Mouse (Mus musculus) embryonic stem cell, embryonic (primary cell): ENCODE results near the gene Kmt2b.

Experiments
- CTCF ChIA-PET, 4 experiments: fragments of 300-600 bp in 2 of 4; fragments of 350-600 bp in 2 of 4; sonication (Branson Sonifier 250); formaldehyde crosslinking; loops; one replicate each; lab custom pipeline; 2022; ENCODE audit warnings: inconsistent platforms in 2 of 4; lab: Charles Lee
- POLR2A ChIA-PET, 4 experiments: fragments of 300-600 bp in 2 of 4; fragments of 350-600 bp in 2 of 4; sonication (Branson Sonifier 250); formaldehyde crosslinking; loops; one replicate each; lab custom pipeline; 2022; ENCODE audit warnings: antibody characterized with exemption in 4 of 4, inconsistent platforms in 1 of 4; lab: Charles Lee

The Kmt2b gene

DNA sequence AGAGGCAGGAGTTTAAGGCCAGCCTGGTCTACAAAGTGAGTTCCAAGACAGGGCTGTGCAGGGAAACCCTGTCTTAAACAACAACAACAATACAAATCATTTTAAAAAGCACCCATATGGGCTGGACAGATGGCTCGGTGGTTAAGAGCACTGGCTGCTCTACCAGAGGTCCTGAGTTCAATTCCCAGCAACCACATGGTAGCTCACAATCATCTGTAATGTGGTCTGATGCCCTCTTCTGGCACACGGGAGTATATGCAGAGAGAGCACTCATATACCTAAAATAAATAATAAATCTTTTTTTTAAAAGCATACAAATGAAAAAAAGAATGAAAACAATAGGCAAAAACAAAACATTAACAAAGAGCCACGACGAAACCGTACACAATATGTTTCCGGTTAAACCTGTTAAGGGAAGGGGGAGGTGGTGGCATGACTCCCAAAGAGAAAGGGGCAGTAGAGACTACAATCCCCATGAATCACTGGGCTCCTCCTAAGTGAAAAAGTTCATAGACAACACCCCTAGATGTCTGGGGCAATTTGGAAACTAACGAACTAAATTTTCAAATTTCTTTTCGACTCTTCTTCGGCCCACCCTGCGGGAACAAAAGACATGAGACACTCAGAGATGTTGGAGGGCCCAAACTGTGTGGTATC lies 37.0 kb downstream of the Kmt2b start:
- POLR2A ChIA-PET: interaction anchor here in 3 of 4 experiments (0.6 to 3.1 kb wide), 48 partner anchors 8 to 918 kb away, joined by 3 to 32 read pairs (median 4); partner anchors contain the start of genes Gm49396 (in 2 of the 3), Psenen (in 2 of the 3), U2af1l4 (in 2 of the 3) and Wdr62 (in 2 of the 3)

DNA sequence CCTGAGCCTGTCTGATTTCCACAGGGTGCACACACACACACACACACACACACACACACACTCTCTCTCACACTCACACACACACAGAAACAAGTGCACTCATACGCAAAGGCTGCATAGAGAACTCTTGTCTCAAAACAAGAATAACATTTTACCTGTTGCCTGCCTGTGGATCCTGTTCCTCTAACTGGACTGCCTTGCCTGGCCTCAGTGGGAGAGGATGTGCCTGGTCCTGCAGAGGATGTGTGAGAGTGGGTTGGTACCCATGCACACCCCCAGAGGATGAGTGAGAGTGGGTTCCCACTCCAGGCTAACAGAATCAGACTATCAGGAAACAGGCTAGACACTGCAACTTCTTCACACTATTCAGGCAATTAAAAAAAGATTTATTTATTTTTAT lies 37.9 kb downstream of the Kmt2b start:
- POLR2A ChIA-PET: interaction anchor here in 3 of 4 experiments (0.6 to 3.1 kb wide), 5 partner anchors 9 to 918 kb away, joined by 3 to 21 read pairs (median 3); partner anchors contain the start of gene Lin37 (in 1 of the 3)
- CTCF ChIA-PET: interaction anchor here in 1 of 4 experiments (1.0 to 2.7 kb wide), 3 partner anchors 57 to 204 kb away, joined by 3 to 14 read pairs (median 4); no protein-coding TSS in a partner anchor

More for the DNA sequence above, 37.0 kb downstream of the Kmt2b start:
- CTCF ChIA-PET: interaction anchor here in 3 of 4 experiments (0.6 to 2.8 kb wide), 14 partner anchors 12 to 245 kb away, joined by 3 to 14 read pairs (median 4); no protein-coding TSS in a partner anchor

DNA sequence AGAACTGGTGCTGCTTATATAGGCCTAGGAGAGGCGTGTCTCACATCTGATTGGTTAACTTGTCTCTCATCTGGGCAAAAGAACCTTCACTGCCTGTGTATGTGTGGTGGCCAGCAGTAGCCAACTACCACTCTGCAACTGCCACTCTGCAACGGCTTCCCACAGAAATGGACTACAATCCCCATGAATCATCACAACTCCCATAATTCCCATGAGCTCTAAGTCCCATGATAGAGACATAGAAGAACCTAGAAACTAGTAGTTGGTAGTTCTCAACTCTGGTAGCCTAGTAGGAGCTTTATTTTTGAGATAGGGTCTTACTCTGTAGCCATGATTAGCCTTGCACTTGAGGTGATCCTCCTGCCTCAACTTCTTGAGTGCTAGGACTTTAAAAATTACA lies 38.6 kb downstream of the Kmt2b start:
- CTCF ChIA-PET: interaction anchor here in 2 of 4 experiments (0.6 to 1.7 kb wide), 2 partner anchors 35 to 58 kb away, joined by 3 to 4 read pairs; no protein-coding TSS in a partner anchor

DNA sequence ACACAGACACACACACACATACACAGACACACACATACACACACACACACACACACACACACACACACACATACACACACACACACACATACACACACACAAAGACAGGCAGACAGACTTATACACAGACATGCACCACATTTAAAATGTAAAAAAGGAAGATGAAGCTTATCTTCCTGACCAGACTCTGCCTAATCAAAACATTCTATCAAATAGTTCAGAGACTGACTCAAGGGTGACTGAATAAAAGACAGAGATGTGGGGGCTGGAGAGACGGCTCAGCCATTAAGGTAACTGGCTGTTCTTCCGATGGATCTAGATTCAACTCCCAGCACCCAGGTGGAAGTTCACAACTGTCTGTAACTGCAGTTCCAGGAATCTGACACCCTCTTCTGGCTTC lies 44.2 kb downstream of the Kmt2b start:
- POLR2A ChIA-PET: interaction anchor here in 1 of 4 experiments (2.2 kb wide), 1 partner anchor 8 kb away, joined by 7 read pairs; the partner anchor contains the start of genes Hspb6 and Proser3
- CTCF ChIA-PET: no interaction called here

More for the DNA sequence above, 38.6 kb downstream of the Kmt2b start:
- POLR2A ChIA-PET: interaction anchor here in 2 of 4 experiments (0.7 to 1.6 kb wide), 3 partner anchors 8 to 196 kb away, joined by 3 read pairs; partner anchors contain the start of gene Kmt2b (in 1 of the 2)

DNA sequence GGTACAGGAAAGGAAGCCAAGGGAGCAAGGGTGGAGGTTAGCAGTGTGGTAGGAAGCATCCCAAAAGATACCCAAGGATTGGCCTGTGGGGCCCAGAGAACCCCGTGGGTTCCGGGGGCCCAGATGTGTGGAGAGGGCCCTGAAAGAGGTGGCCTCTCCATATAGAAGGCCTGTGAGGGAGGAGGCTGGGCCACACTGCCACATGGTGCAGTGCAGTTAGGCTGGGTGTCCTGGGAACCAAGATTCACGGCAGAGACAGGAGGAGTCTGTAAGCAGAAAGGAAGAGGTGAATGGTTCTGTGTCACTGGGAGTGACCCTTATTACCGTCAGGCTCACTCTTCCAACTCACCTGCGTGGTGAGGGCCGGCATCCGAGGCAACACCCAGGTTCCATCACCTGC lies 48.0 kb downstream of the Kmt2b start:
- CTCF ChIA-PET: interaction anchor here in 2 of 4 experiments (0.9 to 1.3 kb wide), 2 partner anchors 13 to 48 kb away, joined by 3 read pairs; partner anchors contain the start of gene Prodh2 (in 1 of the 2)

DNA sequence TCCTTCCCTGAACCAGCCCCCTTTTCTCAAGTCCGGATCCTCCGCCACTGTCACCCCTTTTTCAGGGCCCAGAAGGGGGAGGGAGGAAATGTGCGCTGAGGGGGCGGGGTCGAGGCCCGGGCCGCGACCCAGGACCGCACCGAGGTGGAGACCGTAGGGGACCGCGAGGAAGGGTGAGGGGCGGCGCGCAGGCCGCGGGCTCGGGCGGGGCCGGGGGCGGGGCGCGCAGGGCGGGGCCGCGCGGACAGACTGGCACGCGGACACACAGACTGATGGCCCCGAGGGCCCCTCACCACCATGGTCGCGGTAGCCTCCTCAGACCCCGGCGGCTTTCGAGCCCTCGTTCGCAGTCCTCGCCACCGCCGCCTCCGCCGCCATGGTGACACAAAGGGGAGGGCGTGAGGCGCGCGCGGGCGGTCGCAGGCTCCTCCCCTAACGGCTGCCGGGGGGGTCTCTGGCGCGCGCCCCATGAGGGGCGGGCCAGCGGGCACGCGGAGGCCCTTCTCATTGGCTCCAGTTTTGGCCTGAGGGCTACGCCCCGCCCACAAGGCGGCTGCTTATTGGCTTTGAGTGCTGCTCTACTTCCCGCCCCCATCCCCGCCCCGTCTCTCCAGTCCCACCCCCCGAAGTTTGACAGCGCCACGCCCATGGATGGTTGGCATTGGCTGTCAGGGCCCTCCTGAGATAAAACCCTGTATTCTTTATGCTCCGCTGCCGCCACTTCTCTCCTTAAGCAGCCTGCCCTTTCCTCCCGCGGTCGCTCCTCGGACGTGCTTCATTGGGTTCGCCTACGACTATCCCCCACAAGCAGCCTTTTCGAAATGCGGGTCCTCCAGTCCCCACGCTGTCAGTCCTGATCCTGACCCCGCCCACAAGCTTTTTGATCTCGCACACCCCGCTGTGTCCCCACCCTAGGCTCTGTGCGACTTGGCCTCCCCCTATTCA lies 53.6 kb downstream of the Kmt2b start, which contains the start of gene Arhgap33:
Gene Arhgap33, minus strand, starts transcription at position 428 of the 945 bp plus-strand sequence.
- ChIA-PET POLR2A (interaction anchor here in 3 of 4 experiments (0.6 to 2.2 kb wide), 10 partner anchors 16 to 254 kb away, joined by 3 to 7 read pairs (median 4); partner anchors contain the start of genes Hspb6 (in 2 of the 3), Proser3 (in 2 of the 3), Gm49396 (in 1 of the 3) and U2af1l4 (in 1 of the 3)), CTCF (interaction anchor here (0.5 to 1.5 kb wide), 5 partner anchors 17 to 422 kb away, joined by 3 to 7 read pairs (median 3); partner anchors contain the start of genes Hspb6 (in 1 of the 4), Prodh2 (in 1 of the 4), Proser3 (in 1 of the 4) and Usf2 (in 1 of the 4))

More for the DNA sequence above, 48.0 kb downstream of the Kmt2b start:
- POLR2A ChIA-PET: interaction anchor here in 3 of 4 experiments (0.6 to 1.9 kb wide), 10 partner anchors 12 to 254 kb away, joined by 3 to 13 read pairs (median 4); partner anchors contain the start of genes Aplp1 (in 1 of the 3), Gm49396 (in 1 of the 3), Hspb6 (in 1 of the 3) and Proser3 (in 1 of the 3)

DNA sequence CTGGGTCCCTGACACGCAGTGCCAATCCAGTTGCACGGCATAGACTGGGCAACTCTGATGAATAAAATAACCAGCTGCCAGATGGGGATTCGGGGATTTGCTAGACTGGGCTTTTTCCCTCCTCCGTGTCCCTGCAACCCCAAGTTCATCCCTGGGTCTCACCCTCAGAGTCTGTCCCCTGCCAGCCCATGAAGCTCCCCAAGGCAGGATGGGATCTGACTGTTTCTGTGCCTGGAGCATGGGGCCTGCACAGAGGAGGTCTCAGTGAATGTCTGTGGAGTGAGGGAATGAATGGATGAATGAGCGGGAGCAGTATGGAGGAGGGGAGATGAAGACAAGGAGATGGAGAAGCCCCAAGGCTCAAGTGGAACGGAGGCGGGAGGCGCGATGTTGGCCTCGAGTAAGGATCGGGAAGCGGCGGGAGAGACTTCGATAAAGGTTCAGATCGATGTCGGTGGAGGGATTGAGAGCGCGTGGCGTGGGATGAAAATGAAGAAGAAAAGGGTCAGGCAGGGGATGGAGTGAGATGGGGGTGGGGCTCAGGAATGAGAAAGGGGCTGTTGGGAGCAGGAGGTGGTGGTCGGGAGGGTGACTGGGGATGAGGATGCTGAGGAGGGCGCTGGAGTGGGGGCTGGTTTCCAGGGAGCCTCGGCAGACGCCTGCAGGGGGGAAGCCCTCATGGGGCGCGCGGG lies 54.4 kb downstream of the Kmt2b start:
- POLR2A ChIA-PET: interaction anchor here (0.6 to 1.6 kb wide), 6 partner anchors 18 to 180 kb away, joined by 3 to 6 read pairs (median 3); partner anchors contain the start of genes Proser3 (in 2 of the 4), Gm49396 (in 1 of the 4), Hspb6 (in 1 of the 4) and U2af1l4 (in 1 of the 4)
- CTCF ChIA-PET: no interaction called here

DNA sequence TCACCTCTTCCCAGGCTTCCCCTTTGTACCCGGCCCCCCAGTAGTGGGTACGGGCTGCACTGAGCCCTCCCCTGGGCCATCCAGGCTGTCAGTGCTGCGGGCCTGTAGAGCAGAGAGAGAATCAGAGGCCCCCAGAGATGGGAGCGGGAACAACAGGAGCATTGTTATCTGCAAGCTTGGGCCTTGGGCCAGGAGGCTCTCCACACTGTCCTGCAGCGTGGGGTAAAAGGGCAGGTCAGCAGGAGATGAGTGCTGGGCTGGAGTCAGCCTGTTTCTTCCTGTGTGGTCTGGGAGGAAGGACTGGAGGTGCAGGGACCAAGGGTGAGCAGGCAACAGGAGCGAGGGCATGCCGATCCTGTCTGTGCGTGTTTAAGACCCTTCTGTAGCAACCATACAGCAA lies 55.6 kb downstream of the Kmt2b start:
- ChIA-PET POLR2A (interaction anchor here in 2 of 4 experiments (0.9 to 1.6 kb wide), 5 partner anchors 9 to 181 kb away, joined by 3 to 6 read pairs (median 3); partner anchors contain the start of genes Gm49396 (in 1 of the 2), Hspb6 (in 1 of the 2), Proser3 (in 1 of the 2) and U2af1l4 (in 1 of the 2)), CTCF (no interaction called here)

DNA sequence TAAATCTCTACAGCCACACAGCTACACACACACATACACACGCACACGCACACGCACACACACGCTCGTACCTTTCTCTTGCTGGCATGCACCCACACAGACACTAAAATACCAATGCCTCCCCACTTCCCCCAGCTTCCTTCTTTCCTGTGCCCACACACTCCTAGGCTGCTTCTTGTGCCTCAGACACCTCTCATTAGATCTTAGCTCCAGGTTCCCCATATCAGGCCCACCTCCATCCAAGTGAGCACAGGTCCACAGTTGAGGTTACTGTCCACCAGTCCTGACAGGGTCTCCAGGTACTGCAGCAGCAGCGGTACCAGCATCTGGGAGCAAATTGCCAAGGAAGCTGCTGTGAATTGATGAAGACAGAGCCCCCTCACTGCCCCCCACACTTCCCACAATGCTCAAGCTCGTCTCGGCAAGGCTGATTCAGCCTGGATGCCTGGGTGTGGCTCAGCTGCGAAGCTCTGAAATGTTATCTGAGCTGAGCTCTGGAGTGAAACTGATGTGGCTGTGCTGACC lies 57.2 kb downstream of the Kmt2b start:
- ChIA-PET CTCF (interaction anchor here in 2 of 4 experiments (0.7 to 1.1 kb wide), 2 partner anchors 26 to 134 kb away, joined by 3 read pairs; partner anchors contain the start of gene Haus5 (in 1 of the 2)), POLR2A (interaction anchor here in 2 of 4 experiments (0.6 to 1.4 kb wide), 4 partner anchors 9 to 168 kb away, joined by 3 to 4 read pairs (median 3); partner anchors contain the start of gene Proser3 (in 1 of the 2))

DNA sequence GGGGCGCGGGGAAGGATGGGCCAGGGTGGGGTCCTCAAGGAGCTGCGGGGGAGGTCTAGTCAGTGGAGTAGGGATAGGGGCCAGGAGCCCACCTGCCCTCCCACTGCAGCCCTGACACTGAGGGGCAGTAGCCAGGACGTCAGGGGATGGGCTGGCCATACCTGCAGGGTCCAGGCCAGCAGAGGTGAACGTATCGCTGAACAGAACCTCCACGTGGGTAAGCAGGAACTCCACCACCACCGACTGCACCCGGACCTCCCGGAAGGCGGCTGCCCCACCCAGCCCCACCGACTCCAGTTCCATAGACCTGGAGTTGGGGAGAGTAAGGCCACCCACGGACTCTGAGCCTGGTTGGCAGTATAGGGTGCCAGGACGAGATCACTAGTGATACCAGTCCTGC lies 61.5 kb downstream of the Kmt2b start:
- ChIA-PET CTCF (interaction anchor here in 3 of 4 experiments (0.6 to 2.2 kb wide), 7 partner anchors 34 to 597 kb away, joined by 3 to 8 read pairs (median 4); partner anchors contain the start of gene Prodh2 (in 1 of the 3)), POLR2A (interaction anchor here in 3 of 4 experiments (0.9 to 2.7 kb wide), 4 partner anchors 9 to 31 kb away, joined by 3 to 11 read pairs (median 6); partner anchors contain the start of gene Proser3 (in 1 of the 3))

DNA sequence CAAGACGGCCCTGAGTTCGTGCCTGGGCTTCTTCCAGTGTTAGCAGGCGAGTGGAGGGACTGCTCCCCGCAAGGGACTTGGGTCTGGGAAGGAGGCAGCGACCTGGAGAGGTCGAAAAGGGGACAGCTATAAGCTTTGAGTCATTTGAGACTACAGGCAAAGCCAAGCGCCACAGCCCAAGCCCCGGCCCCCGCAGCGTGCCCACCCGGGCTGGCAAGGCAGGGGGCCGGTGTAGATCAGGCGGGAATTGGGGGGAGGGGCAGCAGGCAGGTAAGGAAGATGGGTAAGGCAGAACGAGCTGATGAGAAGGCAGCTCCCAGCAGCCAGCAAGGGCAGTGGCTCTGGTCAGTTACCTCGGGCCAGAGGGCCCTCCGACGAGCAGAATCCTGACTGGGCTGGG lies 62.1 kb downstream of the Kmt2b start:
- POLR2A ChIA-PET: interaction anchor here in 3 of 4 experiments (0.9 to 2.7 kb wide), 4 partner anchors 8 to 26 kb away, joined by 3 to 11 read pairs (median 7); partner anchors contain the start of gene Proser3 (in 1 of the 3)

DNA sequence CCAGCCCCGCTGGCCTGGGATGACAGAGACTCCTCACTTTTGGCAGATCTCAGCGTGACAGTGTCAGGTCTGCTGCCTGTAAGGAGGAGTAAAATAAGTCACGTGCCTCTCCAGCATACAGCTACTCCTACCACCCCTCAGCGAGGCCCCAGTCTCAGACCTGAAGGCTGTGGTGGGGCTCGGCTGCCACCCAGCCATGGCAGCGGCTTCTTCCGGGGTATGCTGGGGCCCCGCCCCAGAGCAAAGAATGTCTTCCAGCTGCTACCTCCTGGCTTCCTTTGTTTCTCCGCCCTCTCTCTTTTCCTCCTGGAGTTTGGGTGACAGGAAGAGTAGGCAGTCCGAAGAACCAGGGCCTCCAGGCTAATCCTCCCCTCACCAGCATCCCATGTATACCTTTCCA lies 62.6 kb downstream of the Kmt2b start:
- ChIA-PET CTCF (interaction anchor here in 2 of 4 experiments (0.5 to 2.2 kb wide), 3 partner anchors 33 to 311 kb away, joined by 3 to 8 read pairs (median 3); no protein-coding TSS in a partner anchor), POLR2A (interaction anchor here in 2 of 4 experiments (1.3 to 2.7 kb wide), 4 partner anchors 8 to 21 kb away, joined by 3 to 11 read pairs (median 7); no protein-coding TSS in a partner anchor)

More for the DNA sequence above, 62.1 kb downstream of the Kmt2b start:
- CTCF ChIA-PET: interaction anchor here (0.6 to 2.2 kb wide), 7 partner anchors 33 to 598 kb away, joined by 3 to 8 read pairs (median 3); partner anchors contain the start of gene Prodh2 (in 1 of the 4)

DNA sequence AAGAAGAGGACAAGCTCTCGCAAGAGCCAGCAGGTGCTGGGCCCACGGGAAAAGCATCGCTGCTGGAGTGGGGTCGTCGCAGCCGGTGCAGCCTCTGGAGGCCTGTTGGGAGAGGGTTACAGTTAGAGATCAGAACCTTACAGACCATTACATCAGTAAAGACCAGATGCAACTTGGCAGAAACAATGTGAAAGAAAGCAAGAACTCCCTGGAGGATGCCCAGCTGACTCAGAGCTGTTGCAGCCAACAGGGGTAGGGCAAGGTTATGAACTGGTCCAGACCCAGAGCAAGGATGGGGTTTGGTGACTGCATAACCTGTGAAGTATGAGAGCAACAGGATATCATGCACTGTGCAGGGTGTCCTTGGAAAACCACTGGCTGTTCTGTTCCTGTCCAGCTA lies 64.0 kb downstream of the Kmt2b start:
- ChIA-PET POLR2A (interaction anchor here in 3 of 4 experiments (0.6 to 2.0 kb wide), 12 partner anchors 8 to 449 kb away, joined by 3 to 6 read pairs (median 4); partner anchors contain the start of genes Fam187b (in 1 of the 3) and Haus5 (in 1 of the 3)), CTCF (interaction anchor here (0.6 to 2.2 kb wide), 6 partner anchors 8 to 89 kb away, joined by 3 to 8 read pairs (median 4); no protein-coding TSS in a partner anchor)

DNA sequence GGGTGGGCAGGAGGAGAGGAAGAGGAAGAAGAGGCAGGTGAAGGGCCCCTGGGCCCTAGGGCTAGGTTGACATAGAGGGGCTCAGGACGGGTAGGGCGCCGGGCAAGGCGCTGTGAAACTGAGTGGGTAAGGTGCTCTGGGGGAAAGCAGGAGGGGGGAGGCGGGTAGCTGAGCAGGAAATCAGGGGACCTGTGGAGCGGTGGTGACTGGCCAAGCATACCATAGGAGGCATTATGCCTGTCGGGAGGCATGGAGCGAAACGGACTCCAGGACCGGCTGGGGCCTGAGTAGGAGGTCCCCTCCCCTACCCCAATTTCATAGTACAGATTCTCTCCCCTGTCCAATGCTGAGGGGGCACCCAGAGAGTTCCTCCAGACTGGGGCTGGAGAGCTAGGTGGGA lies 65.7 kb downstream of the Kmt2b start:
- CTCF ChIA-PET: interaction anchor here in 1 of 4 experiments (1.6 kb wide), 1 partner anchor 31 kb away, joined by 6 read pairs; no protein-coding TSS in a partner anchor
- POLR2A ChIA-PET: interaction anchor here in 3 of 4 experiments (0.6 to 1.7 kb wide), 7 partner anchors 8 to 142 kb away, joined by 3 to 6 read pairs (median 3); partner anchors contain the start of genes Haus5 (in 1 of the 3), Hspb6 (in 1 of the 3) and Proser3 (in 1 of the 3)

DNA sequence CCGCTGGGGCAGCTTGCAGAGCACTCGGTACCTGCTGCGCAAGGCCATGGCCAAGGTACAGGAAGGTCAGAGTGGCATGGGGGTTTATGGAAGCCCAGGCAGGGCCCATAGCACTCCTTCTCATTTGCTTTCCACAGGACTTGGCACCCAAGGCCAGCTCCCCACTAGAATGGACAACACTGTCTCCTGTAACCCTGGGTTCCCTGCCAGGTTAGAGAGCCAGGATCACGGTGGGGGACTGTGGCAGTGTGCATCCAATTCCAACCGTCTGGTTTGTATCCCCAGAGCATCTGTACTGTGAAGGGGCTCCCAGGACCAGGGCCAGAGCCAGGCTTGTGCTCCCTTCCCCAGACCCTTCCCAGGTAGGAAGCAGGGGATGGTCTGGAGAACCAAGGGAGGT lies 67.7 kb downstream of the Kmt2b start:
- CTCF ChIA-PET: interaction anchor here in 1 of 4 experiments (0.5 kb wide), 1 partner anchor 92 kb away, joined by 3 read pairs; the partner anchor contains the start of gene Upk1a
- POLR2A ChIA-PET: interaction anchor here in 1 of 4 experiments (1.1 kb wide), 1 partner anchor 32 kb away, joined by 3 read pairs; the partner anchor contains the start of genes Hspb6 and Proser3
